ENCODE assay signal across 7 mouse cellular contexts in genomic region chr4:156185950-156186850, GRCm38 (mm10). TPM values are rescaled to one million over a fixed set of nuclear protein-coding genes. Genes with fewer than 3 reads are reported as not detected.
DNase-seq lines count a peak whose midpoint lies in the region; ATAC-seq and TF ChIP-seq lines count a peak whose summit lies in the region.

No protein-coding gene starts in this region.

- peak overlapping the region; percentile 21 for H3K4me3 ChIP-seq in lung, embryonic 14.5 days (ENCODE audit: low read depth, low read length)
- H3K4me3 ChIP-seq in hindbrain, embryonic 13.5 days: peak overlapping the region; percentile 62
- H3K4me3 ChIP-seq in liver, embryonic 13.5 days (replicated peaks): peak overlapping the region; percentile 46

- no peak for TF ChIP-seq CTCF in lung, embryonic 14.5 days (IDR thresholded peaks at IDR 0.05; ENCODE audit: low read depth)

- H3K36me3 ChIP-seq in lung, embryonic 14.5 days (ENCODE audit: insufficient read depth): peaks cover 44% of the 10 kb centered on the region
- peaks cover 25% of the 10 kb centered on the region for H3K36me3 ChIP-seq in hindbrain, embryonic 13.5 days
- peaks cover 5% of the 10 kb centered on the region for H3K36me3 ChIP-seq in liver, embryonic 13.5 days

- no peaks in the 10 kb centered on the region for H3K27me3 ChIP-seq in lung, embryonic 14.5 days (ENCODE audit: insufficient read depth, low read length)
- H3K27me3 ChIP-seq in hindbrain, embryonic 13.5 days: no peaks in the 10 kb centered on the region
- H3K27me3 ChIP-seq in liver, embryonic 13.5 days: 0 out of 2 replicates have a peak, but pooled peaks cover 2% of the 10 kb centered on the region

- peaks cover 9% of the 10 kb centered on the region for H3K4me1 ChIP-seq in lung, embryonic 14.5 days (ENCODE audit: insufficient read depth)
- H3K4me1 ChIP-seq in hindbrain, embryonic 13.5 days (replicated peaks): peaks cover 100% of the 10 kb centered on the region
- H3K4me1 ChIP-seq in liver, embryonic 13.5 days (replicated peaks): peaks cover 76% of the 10 kb centered on the region

- peak overlapping the region; percentile 44 for H3K9ac ChIP-seq in lung, embryonic 14.5 days
- peak overlapping the region; percentile 90 for H3K9ac ChIP-seq in hindbrain, embryonic 13.5 days
- peak overlapping the region; percentile 64 for H3K9ac ChIP-seq in liver, embryonic 13.5 days

- peak; percentile 21 for DNase-seq in lung, embryonic 14.5 days
- DNase-seq in lung, postnatal 36 days: no peak
- no peak for DNase-seq in liver, embryonic 13.5 days
- peak; percentile 88 for DNase-seq in retina, postnatal 1 day
- DNase-seq in urinary bladder, adult 18-20 months (ENCODE audit: low spot score in 2 of 2): no peak

- 0 out of 2 replicates have a peak overlapping the region, but pooled peaks have one; percentile 33 for H3K27ac ChIP-seq in lung, embryonic 14.5 days (ENCODE audit: low read depth)
- H3K27ac ChIP-seq in hindbrain, embryonic 13.5 days: peak overlapping the region; percentile 98
- peak overlapping the region; percentile 59 for H3K27ac ChIP-seq in liver, embryonic 13.5 days

- WGBS in lung, embryonic 14.5 days: 20% methylated on average over 31 of the region's 31 CpGs
- 3% methylated on average over 31 of the region's 31 CpGs for WGBS in hindbrain, embryonic 13.5 days
- 10% methylated on average over 31 of the region's 31 CpGs for WGBS in liver, embryonic 13.5 days (ENCODE audit: insufficient replicate concordance)

- no peaks in the 10 kb centered on the region for H3K9me3 ChIP-seq in lung, embryonic 14.5 days (ENCODE audit: low read depth, low read length)
- no peaks in the 10 kb centered on the region for H3K9me3 ChIP-seq in hindbrain, embryonic 13.5 days
- no peaks in the 10 kb centered on the region for H3K9me3 ChIP-seq in liver, embryonic 13.5 days (replicated peaks)

- H3K4me2 ChIP-seq in lung, embryonic 14.5 days: peak overlapping the region; percentile 50
- H3K4me2 ChIP-seq in hindbrain, embryonic 13.5 days: peak overlapping the region; percentile 86
- peak overlapping the region; percentile 70 for H3K4me2 ChIP-seq in liver, embryonic 13.5 days

- no peak for ATAC-seq in lung, embryonic 14.5 days (ENCODE audit: insufficient read depth)
- 0 out of 2 replicates have a peak, but pooled peaks have one; percentile 13 for ATAC-seq in erythroblast, adult 5-6 weeks (replicated peaks; ENCODE audit: low FRiP score, poor library complexity, severe bottlenecking)
- ATAC-seq in hindbrain, embryonic 13.5 days (ENCODE audit: low FRiP score): peak; percentile 49
- ATAC-seq in liver, embryonic 13.5 days (ENCODE audit: low read depth): peak; percentile 35

RNA-seq across cellular contexts. Expression of gene Agrn, which starts 11.1 kb away (rescaled TPM):
- 81.9 and 84.0 TPM in 2 replicates for polyA plus RNA-seq in lung, embryonic 14.5 days (2014; fragmentation: Nextera tagmentation; extraction: Ambion mirVana)
- total RNA-seq in erythroblast, adult 5-6 weeks (2015; ENCODE audit: low replicate concordance): 24.2 and 26.7 TPM in 2 replicates
- total RNA-seq in erythroblast, adult 5-6 weeks (2017; ENCODE audit: low replicate concordance): 22.9 and 27.7 TPM in 2 replicates
- polyA plus RNA-seq in hindbrain, embryonic 13.5 days (2015; fragmentation: Nextera tagmentation; extraction: Ambion mirVana): 120 and 132 TPM in 2 replicates
- polyA plus RNA-seq in liver, embryonic 13.5 days (2015; fragmentation: Nextera tagmentation; extraction: Ambion mirVana): 8.5 and 8.7 TPM in 2 replicates

RNA-seq across cellular contexts. Expression of gene Isg15, which starts 14.4 kb away (rescaled TPM):
- polyA plus RNA-seq in lung, embryonic 14.5 days (2014; fragmentation: Nextera tagmentation; extraction: Ambion mirVana): 0.43 TPM in 1 of 2 replicates, not detected in the other
- 70.9 and 108 TPM in 2 replicates for total RNA-seq in erythroblast, adult 5-6 weeks (2015; ENCODE audit: low replicate concordance)
- 185 and 281 TPM in 2 replicates for total RNA-seq in erythroblast, adult 5-6 weeks (2017; ENCODE audit: low replicate concordance)
- polyA plus RNA-seq in hindbrain, embryonic 13.5 days (2015; fragmentation: Nextera tagmentation; extraction: Ambion mirVana): 1.4 and 1.7 TPM in 2 replicates
- 5.5 and 5.9 TPM in 2 replicates for polyA plus RNA-seq in liver, embryonic 13.5 days (2015; fragmentation: Nextera tagmentation; extraction: Ambion mirVana)

RNA-seq across cellular contexts. Expression of gene AW011738, which starts 16.9 kb away (rescaled TPM):
- 0.72 and 0.81 TPM in 2 replicates for polyA plus RNA-seq in lung, embryonic 14.5 days (2014; fragmentation: Nextera tagmentation; extraction: Ambion mirVana)
- total RNA-seq in erythroblast, adult 5-6 weeks (2015; ENCODE audit: low replicate concordance): 8.3 and 18.6 TPM in 2 replicates
- 29.9 and 35.8 TPM in 2 replicates for total RNA-seq in erythroblast, adult 5-6 weeks (2017; ENCODE audit: low replicate concordance)
- 4.9 and 6.8 TPM in 2 replicates for polyA plus RNA-seq in hindbrain, embryonic 13.5 days (2015; fragmentation: Nextera tagmentation; extraction: Ambion mirVana)
- 0.89 and 1.0 TPM in 2 replicates for polyA plus RNA-seq in liver, embryonic 13.5 days (2015; fragmentation: Nextera tagmentation; extraction: Ambion mirVana)

RNA-seq across cellular contexts. Expression of gene Perm1, which starts 29.5 kb away (rescaled TPM):
- 0.32 and 0.51 TPM in 2 replicates for polyA plus RNA-seq in lung, embryonic 14.5 days (2014; fragmentation: Nextera tagmentation; extraction: Ambion mirVana)
- 2.3 and 3.6 TPM in 2 replicates for total RNA-seq in erythroblast, adult 5-6 weeks (2015; ENCODE audit: low replicate concordance)
- 4.3 and 4.9 TPM in 2 replicates for total RNA-seq in erythroblast, adult 5-6 weeks (2017; ENCODE audit: low replicate concordance)
- 2.5 and 2.7 TPM in 2 replicates for polyA plus RNA-seq in hindbrain, embryonic 13.5 days (2015; fragmentation: Nextera tagmentation; extraction: Ambion mirVana)
- polyA plus RNA-seq in liver, embryonic 13.5 days (2015; fragmentation: Nextera tagmentation; extraction: Ambion mirVana): 0.08 TPM in 1 of 2 replicates, not detected in the other

RNA-seq across cellular contexts. Expression of gene Plekhn1, which starts 48.5 kb away (rescaled TPM):
- polyA plus RNA-seq in lung, embryonic 14.5 days (2014; fragmentation: Nextera tagmentation; extraction: Ambion mirVana): 21.0 and 21.4 TPM in 2 replicates
- total RNA-seq in erythroblast, adult 5-6 weeks (2015; ENCODE audit: low replicate concordance): 11.0 and 11.1 TPM in 2 replicates
- total RNA-seq in erythroblast, adult 5-6 weeks (2017; ENCODE audit: low replicate concordance): 9.9 and 12.8 TPM in 2 replicates
- polyA plus RNA-seq in hindbrain, embryonic 13.5 days (2015; fragmentation: Nextera tagmentation; extraction: Ambion mirVana): 26.4 and 26.6 TPM in 2 replicates
- 4.0 and 4.1 TPM in 2 replicates for polyA plus RNA-seq in liver, embryonic 13.5 days (2015; fragmentation: Nextera tagmentation; extraction: Ambion mirVana)

Comparison
In these comparisons a context has a peak if more than half of its experiments do, and no peak if none do; other contexts are left out.
1. DNase-seq: peak in lung, embryonic 14.5 days (single experiment) and retina, postnatal 1 day (single experiment); none in lung, postnatal 36 days (single experiment), liver, embryonic 13.5 days (single experiment) and urinary bladder, adult 18-20 months (0 of 2).
2. H3K27ac ChIP-seq: peak in every context shown above with its lines; median percentile 98 in hindbrain, embryonic 13.5 days; 59 in liver, embryonic 13.5 days; 33 in lung, embryonic 14.5 days.
3. Peak in every context shown above with its lines, with median percentiles within 50 percentile points of each other: H3K4me2 ChIP-seq, H3K4me3 ChIP-seq and H3K9ac ChIP-seq.